ENCODE assay signal across 8 mouse cellular contexts in the genomic region with DNA sequence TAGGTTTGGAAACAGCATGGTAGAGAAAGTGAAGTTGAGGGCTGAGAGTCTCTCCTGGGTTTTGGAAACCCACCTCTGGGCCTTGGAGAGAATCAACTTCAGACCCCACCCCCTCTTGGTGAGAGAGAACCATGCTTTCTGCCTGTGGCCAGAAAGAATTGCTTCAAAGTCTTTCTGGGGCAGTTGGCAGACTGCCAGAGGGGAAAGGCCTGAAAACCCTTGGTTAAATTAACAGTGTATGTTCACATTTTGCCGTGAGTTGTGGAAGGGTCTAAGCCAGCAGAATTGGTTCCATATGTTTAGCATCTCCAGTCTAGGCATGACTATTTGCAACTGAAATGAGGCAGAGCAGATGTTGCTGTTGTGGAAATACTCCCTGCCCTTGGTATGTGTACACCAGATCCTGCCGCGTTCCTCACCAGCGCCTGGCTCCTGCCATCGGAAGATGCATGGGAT. TPM values are rescaled to one million over a fixed set of nuclear protein-coding genes. Genes with fewer than 3 reads are reported as not detected.
DNase-seq lines count a peak whose midpoint lies in the region; ATAC-seq and TF ChIP-seq lines count a peak whose summit lies in the region.

No protein-coding gene starts in this region.

- 12% methylated on average over 5 of the region's 5 CpGs for WGBS in embryonic facial prominence, embryonic 13.5 days
- 32% methylated on average over 5 of the region's 5 CpGs for WGBS in intestine, postnatal 0 days
- WGBS in liver, embryonic 15.5 days (ENCODE audit: insufficient replicate concordance) = 65% methylated on average over 5 of the region's 5 CpGs
- 25% methylated on average over 5 of the region's 5 CpGs for WGBS in stomach, embryonic 16.5 days

- no peaks in the 10 kb centered on the region for H3K36me3 ChIP-seq in embryonic facial prominence, embryonic 13.5 days
- 0 out of 2 replicates have a peak, but pooled peaks cover under 1% of the 10 kb centered on the region for H3K36me3 ChIP-seq in intestine, postnatal 0 days (ENCODE audit: control insufficient read depth, insufficient read depth)
- H3K36me3 ChIP-seq in liver, embryonic 15.5 days (replicated peaks) = no peaks in the 10 kb centered on the region
- no peaks in the 10 kb centered on the region for H3K36me3 ChIP-seq in stomach, embryonic 16.5 days (ENCODE audit: control insufficient read depth, insufficient read depth, low read length)

- H3K9me3 ChIP-seq in embryonic facial prominence, embryonic 13.5 days = no peaks in the 10 kb centered on the region
- no peaks in the 10 kb centered on the region for H3K9me3 ChIP-seq in intestine, postnatal 0 days (ENCODE audit: control insufficient read depth)
- H3K9me3 ChIP-seq in liver, embryonic 15.5 days (replicated peaks) = no peaks in the 10 kb centered on the region
- H3K9me3 ChIP-seq in stomach, embryonic 16.5 days (replicated peaks; ENCODE audit: control insufficient read depth, low read length) = no peaks in the 10 kb centered on the region

- no peaks in the 10 kb centered on the region for H3K27me3 ChIP-seq in embryonic facial prominence, embryonic 13.5 days
- no peaks in the 10 kb centered on the region for H3K27me3 ChIP-seq in intestine, postnatal 0 days (replicated peaks; ENCODE audit: control insufficient read depth, insufficient read depth, low read length)
- H3K27me3 ChIP-seq in liver, embryonic 15.5 days = no peaks in the 10 kb centered on the region
- H3K27me3 ChIP-seq in stomach, embryonic 16.5 days (ENCODE audit: control insufficient read depth, insufficient read depth, low read length) = no peaks in the 10 kb centered on the region

- peak; percentile 20 to 77 for DNase-seq in left cerebral cortex, postnatal 10 days (ENCODE audit: extremely low spot score in 1 of 2, low spot score in 2 of 2)
- DNase-seq in left cerebral cortex, adult 9 months (ENCODE audit: low spot score in 2 of 2) = no peak
- DNase-seq in adrenal gland, adult 2 months = no peak
- DNase-seq in cerebellum, adult 8-10 months = no peak

- peak overlapping the region; percentile 6; the same call in 1 of the 2 replicates for H3K4me3 ChIP-seq in embryonic facial prominence, embryonic 13.5 days
- no peak overlapping the region for H3K4me3 ChIP-seq in intestine, postnatal 0 days (ENCODE audit: low read depth, low read length)
- H3K4me3 ChIP-seq in liver, embryonic 15.5 days (replicated peaks) = no peak overlapping the region
- H3K4me3 ChIP-seq in stomach, embryonic 16.5 days (replicated peaks; ENCODE audit: low read length) = no peak overlapping the region

- peak; percentile 91 for ATAC-seq in embryonic facial prominence, embryonic 13.5 days (ENCODE audit: insufficient number of reproducible peaks, insufficient read depth, low FRiP score, low TSS enrichment, low read depth)
- no peak for ATAC-seq in intestine, postnatal 0 days
- ATAC-seq in liver, embryonic 15.5 days (ENCODE audit: insufficient read depth) = no peak
- ATAC-seq in stomach, embryonic 16.5 days (ENCODE audit: insufficient read depth, low FRiP score) = peak; percentile 61

- peaks cover 83% of the 10 kb centered on the region for H3K4me1 ChIP-seq in embryonic facial prominence, embryonic 13.5 days
- peaks cover 6% of the 10 kb centered on the region for H3K4me1 ChIP-seq in intestine, postnatal 0 days (replicated peaks; ENCODE audit: control insufficient read depth, insufficient read depth, low read length)
- peaks cover 31% of the 10 kb centered on the region for H3K4me1 ChIP-seq in liver, embryonic 15.5 days (replicated peaks)
- peaks cover 27% of the 10 kb centered on the region for H3K4me1 ChIP-seq in stomach, embryonic 16.5 days (ENCODE audit: control insufficient read depth, insufficient read depth, low read length)

- H3K27ac ChIP-seq in embryonic facial prominence, embryonic 13.5 days = peak overlapping the region; percentile 96
- H3K27ac ChIP-seq in intestine, postnatal 0 days (ENCODE audit: low read depth, low read length) = peak overlapping the region; percentile 82
- H3K27ac ChIP-seq in liver, embryonic 15.5 days (replicated peaks) = peak overlapping the region; percentile 71
- H3K27ac ChIP-seq in stomach, embryonic 16.5 days (ENCODE audit: low read length) = peak overlapping the region; percentile 91

- intact Hi-C loops in left cerebral cortex, postnatal 10 days (cut with DNase I) = no loop called here

- no peak for TF ChIP-seq CTCF in intestine, postnatal 0 days (IDR thresholded peaks at IDR 0.05; ENCODE audit: low read depth)

- H3K4me2 ChIP-seq in embryonic facial prominence, embryonic 13.5 days = peak overlapping the region; percentile 43
- no peak overlapping the region for H3K4me2 ChIP-seq in intestine, postnatal 0 days (replicated peaks; ENCODE audit: low read depth)
- H3K4me2 ChIP-seq in liver, embryonic 15.5 days = no peak overlapping the region
- peak overlapping the region; percentile 22 for H3K4me2 ChIP-seq in stomach, embryonic 16.5 days (ENCODE audit: low read depth, low read length)

- H3K9ac ChIP-seq in embryonic facial prominence, embryonic 13.5 days = no peak overlapping the region
- H3K9ac ChIP-seq in intestine, postnatal 0 days (ENCODE audit: low read depth, low read length) = no peak overlapping the region
- no peak overlapping the region for H3K9ac ChIP-seq in liver, embryonic 15.5 days
- H3K9ac ChIP-seq in stomach, embryonic 16.5 days (ENCODE audit: low read length) = no peak overlapping the region

RNA-seq across cellular contexts. Expression of a gene that starts 14.8 kb away (rescaled TPM):
- 10 to 100 TPM; 10.4 to 23.6 TPM for total RNA-seq in left cerebral cortex, postnatal 10 days (2021)
- 12.1 and 15.4 TPM in 2 replicates for polyA plus RNA-seq in embryonic facial prominence, embryonic 13.5 days (2015; fragmentation: Nextera tagmentation; extraction: Ambion mirVana)
- 16.2 and 16.8 TPM in 2 replicates for polyA plus RNA-seq in intestine, postnatal 0 days (2015; fragmentation: Nextera tagmentation; extraction: Ambion mirVana)
- 5.3 and 5.9 TPM in 2 replicates for polyA plus RNA-seq in liver, embryonic 15.5 days (2015; fragmentation: Nextera tagmentation; extraction: Ambion mirVana)
- polyA plus RNA-seq in stomach, embryonic 16.5 days (2015; fragmentation: Nextera tagmentation; extraction: Ambion mirVana) = 6.4 and 6.7 TPM in 2 replicates
- 10 to 100 TPM in 1 of 2 experiments, 1 to 10 TPM in 1; 9.6 to 12.5 TPM for total RNA-seq in adrenal gland, adult 2 months (2021)
- 2.2 and 2.9 TPM in 2 replicates for polyA plus RNA-seq in adrenal gland, adult 2 months (2012; rRNA removed)

RNA-seq across cellular contexts. Expression of a gene that starts 26.4 kb away (rescaled TPM):
- 10 to 100 TPM; 71.4 to 80.0 TPM for total RNA-seq in left cerebral cortex, postnatal 10 days (2021)
- polyA plus RNA-seq in embryonic facial prominence, embryonic 13.5 days (2015; fragmentation: Nextera tagmentation; extraction: Ambion mirVana) = 65.4 and 72.5 TPM in 2 replicates
- 14.0 and 15.6 TPM in 2 replicates for polyA plus RNA-seq in intestine, postnatal 0 days (2015; fragmentation: Nextera tagmentation; extraction: Ambion mirVana)
- 23.4 and 24.6 TPM in 2 replicates for polyA plus RNA-seq in liver, embryonic 15.5 days (2015; fragmentation: Nextera tagmentation; extraction: Ambion mirVana)
- 61.3 and 61.6 TPM in 2 replicates for polyA plus RNA-seq in stomach, embryonic 16.5 days (2015; fragmentation: Nextera tagmentation; extraction: Ambion mirVana)
- 10 to 100 TPM; 60.9 to 89.3 TPM for total RNA-seq in adrenal gland, adult 2 months (2021)
- polyA plus RNA-seq in adrenal gland, adult 2 months (2012; rRNA removed) = 27.2 and 34.4 TPM in 2 replicates

Comparison
In these comparisons a context has a peak if more than half of its experiments do, and no peak if none do; other contexts are left out.
1. DNase-seq: peak in left cerebral cortex, postnatal 10 days (2 of 2); none in left cerebral cortex, adult 9 months (0 of 2), adrenal gland, adult 2 months (single experiment) and cerebellum, adult 8-10 months (single experiment).
2. ATAC-seq: peak in embryonic facial prominence, embryonic 13.5 days (single experiment) and stomach, embryonic 16.5 days (single experiment); none in intestine, postnatal 0 days (single experiment) and liver, embryonic 15.5 days (single experiment).
3. H3K4me2 ChIP-seq: peak in embryonic facial prominence, embryonic 13.5 days (single experiment) and stomach, embryonic 16.5 days (single experiment); none in intestine, postnatal 0 days (single experiment) and liver, embryonic 15.5 days (single experiment).
4. Peak in every context shown above with its lines, with median percentiles within 50 percentile points of each other: H3K27ac ChIP-seq.